23 mouse cellular contexts compared by ENCODE assay signal in the genomic region with DNA sequence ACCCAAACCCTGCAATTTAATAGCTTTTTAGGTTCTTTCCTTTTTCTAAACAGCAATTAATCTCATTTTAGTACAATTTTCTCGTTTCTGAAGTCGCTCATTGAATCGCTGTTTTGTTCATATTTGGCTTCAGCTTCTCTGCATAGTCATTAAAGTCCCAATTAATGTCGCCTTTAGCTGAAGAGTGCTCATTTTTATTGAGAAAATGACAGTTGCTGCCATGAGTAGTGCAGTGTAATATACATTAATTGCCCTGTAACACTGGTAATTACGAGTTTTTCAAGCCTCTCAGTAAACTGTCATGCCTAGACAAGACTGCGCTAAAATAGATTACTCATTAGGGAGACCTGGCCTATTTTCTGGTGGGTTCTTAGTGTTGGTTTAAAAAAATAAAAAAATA.
DNase-seq lines count a peak whose midpoint lies in the region; ATAC-seq and TF ChIP-seq lines count a peak whose summit lies in the region.
"Had no signal": no experiment of that assay in that cellular context is flagged by ENCODE, and none has a peak within 500 bp of the region (broad histone marks: within the 10 kb centered on the region; RNA-seq: fewer than 3 reads in every experiment).

No protein-coding gene starts in this region.

- no peak overlapping the region for H3K4me3 ChIP-seq in hindbrain, embryonic 14.5 days (replicated peaks; ENCODE audit: low read length)
- H3K4me3 ChIP-seq in hindbrain, embryonic 11.5 days (ENCODE audit: low read depth, low read length): no peak overlapping the region
- no peak overlapping the region for H3K4me3 ChIP-seq in midbrain, postnatal 0 days (ENCODE audit: low read depth, low read length)
- no peak overlapping the region for H3K4me3 ChIP-seq in midbrain, embryonic 15.5 days
- H3K4me3 ChIP-seq in forebrain, embryonic 13.5 days: no peak overlapping the region
- H3K4me3 ChIP-seq: erythroblast, embryonic 14.5 days; heart, embryonic 12.5 days; limb, embryonic 12.5 days; liver, embryonic 12.5 days; myocyte had no signal

- H3K27ac ChIP-seq in hindbrain, embryonic 14.5 days: peak overlapping the region; percentile 41; the same call in 1 of the 2 replicates
- H3K27ac ChIP-seq in hindbrain, embryonic 11.5 days (ENCODE audit: low read depth, low read length): no peak overlapping the region
- H3K27ac ChIP-seq in midbrain, postnatal 0 days (ENCODE audit: low read depth, low read length): no peak overlapping the region
- no peak overlapping the region for H3K27ac ChIP-seq in midbrain, embryonic 15.5 days
- H3K27ac ChIP-seq in forebrain, embryonic 13.5 days: peak overlapping the region; percentile 88
- H3K27ac ChIP-seq: limb, embryonic 12.5 days; liver, embryonic 12.5 days had no signal

- H3K27me3 ChIP-seq in hindbrain, embryonic 14.5 days (ENCODE audit: control insufficient read depth, insufficient read depth, low read length): no peaks in the 10 kb centered on the region
- no peaks in the 10 kb centered on the region for H3K27me3 ChIP-seq in hindbrain, embryonic 11.5 days (ENCODE audit: control insufficient read depth, insufficient read depth, low read length)
- no peaks in the 10 kb centered on the region for H3K27me3 ChIP-seq in midbrain, postnatal 0 days (ENCODE audit: insufficient read depth, low read length)
- H3K27me3 ChIP-seq in midbrain, embryonic 15.5 days (replicated peaks): no peaks in the 10 kb centered on the region
- no peaks in the 10 kb centered on the region for H3K27me3 ChIP-seq in forebrain, embryonic 13.5 days
- H3K27me3 ChIP-seq: heart, embryonic 12.5 days; liver, embryonic 12.5 days had no signal

- H3K4me2 ChIP-seq in hindbrain, embryonic 14.5 days (replicated peaks): no peak overlapping the region
- no peak overlapping the region for H3K4me2 ChIP-seq in hindbrain, embryonic 11.5 days (replicated peaks; ENCODE audit: low read depth, low read length)
- H3K4me2 ChIP-seq in midbrain, postnatal 0 days (ENCODE audit: low read depth, low read length, poor library complexity, severe bottlenecking): no peak overlapping the region
- no peak overlapping the region for H3K4me2 ChIP-seq in midbrain, embryonic 15.5 days
- no peak overlapping the region for H3K4me2 ChIP-seq in forebrain, embryonic 13.5 days
- H3K4me2 ChIP-seq: heart, embryonic 12.5 days; limb, embryonic 12.5 days; liver, embryonic 12.5 days had no signal

- WGBS in hindbrain, embryonic 14.5 days: 37% methylated on average over 6 of the region's 6 CpGs
- 77% methylated on average over 6 of the region's 6 CpGs for WGBS in hindbrain, embryonic 11.5 days
- WGBS in midbrain, postnatal 0 days: 67% methylated on average over 6 of the region's 6 CpGs
- 61% methylated on average over 6 of the region's 6 CpGs for WGBS in midbrain, embryonic 15.5 days
- 16% methylated on average over 6 of the region's 6 CpGs for WGBS in forebrain, embryonic 13.5 days

- ATAC-seq in hindbrain, embryonic 14.5 days (ENCODE audit: low FRiP score): peak; percentile 45; the same call in 1 of the 2 replicates
- ATAC-seq in hindbrain, embryonic 11.5 days (ENCODE audit: low FRiP score): no peak
- ATAC-seq in midbrain, postnatal 0 days (ENCODE audit: low FRiP score): 0 out of 2 replicates have a peak, but pooled peaks have one; percentile 42
- ATAC-seq in midbrain, embryonic 15.5 days (replicated peaks): no peak; the same call in 1 of the 2 replicates
- peak; percentile 91 for ATAC-seq in forebrain, embryonic 13.5 days
- ATAC-seq in CD4-positive, CD25-positive, alpha-beta regulatory T cell, adult 4 months: no peak
- ATAC-seq: inflammation-experienced regulatory T-cells, adult 6 months; liver, embryonic 12.5 days had no signal

- H3K4me1 ChIP-seq in hindbrain, embryonic 14.5 days (replicated peaks; ENCODE audit: control insufficient read depth, insufficient read depth, low read length): peaks cover 12% of the 10 kb centered on the region; the same call in 1 of the 2 replicates
- no peaks in the 10 kb centered on the region for H3K4me1 ChIP-seq in hindbrain, embryonic 11.5 days (replicated peaks; ENCODE audit: control insufficient read depth, insufficient read depth, low read length)
- H3K4me1 ChIP-seq in midbrain, postnatal 0 days (ENCODE audit: insufficient read depth, low read length): no peaks in the 10 kb centered on the region
- peaks cover 28% of the 10 kb centered on the region for H3K4me1 ChIP-seq in midbrain, embryonic 15.5 days
- H3K4me1 ChIP-seq in forebrain, embryonic 13.5 days: peaks cover 63% of the 10 kb centered on the region
- H3K4me1 ChIP-seq: limb, embryonic 12.5 days; liver, embryonic 12.5 days had no signal

- H3K9ac ChIP-seq in hindbrain, embryonic 14.5 days: no peak overlapping the region
- no peak overlapping the region for H3K9ac ChIP-seq in hindbrain, embryonic 11.5 days (ENCODE audit: low read depth, low read length)
- no peak overlapping the region for H3K9ac ChIP-seq in midbrain, postnatal 0 days (replicated peaks; ENCODE audit: low read length, poor library complexity, severe bottlenecking)
- H3K9ac ChIP-seq in midbrain, embryonic 15.5 days: no peak overlapping the region
- no peak overlapping the region for H3K9ac ChIP-seq in forebrain, embryonic 13.5 days
- H3K9ac ChIP-seq: heart, embryonic 12.5 days; limb, embryonic 12.5 days; liver, embryonic 12.5 days had no signal

- no peak for TF ChIP-seq CTCF in midbrain, postnatal 0 days (IDR thresholded peaks at IDR 0.05)

- H3K9me3 ChIP-seq in hindbrain, embryonic 14.5 days (ENCODE audit: control insufficient read depth, low read length): 0 out of 2 replicates have a peak, but pooled peaks cover 4% of the 10 kb centered on the region
- H3K9me3 ChIP-seq in hindbrain, embryonic 11.5 days (ENCODE audit: control insufficient read depth, low read length): no peaks in the 10 kb centered on the region
- no peaks in the 10 kb centered on the region for H3K9me3 ChIP-seq in midbrain, postnatal 0 days (ENCODE audit: low read length)
- H3K9me3 ChIP-seq in midbrain, embryonic 15.5 days: no peaks in the 10 kb centered on the region
- peaks cover 5% of the 10 kb centered on the region for H3K9me3 ChIP-seq in forebrain, embryonic 13.5 days (replicated peaks)

- no peak for DNase-seq in hindbrain, embryonic 14.5 days (ENCODE audit: low spot score)
- DNase-seq in hindbrain, embryonic 11.5 days (ENCODE audit: low spot score): no peak
- peak; percentile 15 for DNase-seq in midbrain, postnatal 0 days (ENCODE audit: low spot score)
- peak; percentile 52 for DNase-seq in telencephalon, adult 2 months (ENCODE audit: low read depth, low spot score)
- DNase-seq: cerebellum, adult 8-10 months; gastrocnemius, postnatal 10 days; heart, adult 11 months; heart, postnatal 14 days; kidney, adult 8-10 months; kidney, postnatal 25 days; lung, adult 2 months; right cerebral cortex, adult 18-20 months; thymus, adult 18-20 months; thymus, postnatal 4 days had no signal

- H3K36me3 ChIP-seq in hindbrain, embryonic 14.5 days (replicated peaks; ENCODE audit: control insufficient read depth, insufficient read depth): no peaks in the 10 kb centered on the region
- H3K36me3 ChIP-seq in hindbrain, embryonic 11.5 days (ENCODE audit: control insufficient read depth, insufficient read depth, low read length): no peaks in the 10 kb centered on the region
- no peaks in the 10 kb centered on the region for H3K36me3 ChIP-seq in midbrain, postnatal 0 days (ENCODE audit: insufficient read depth, low read length)
- H3K36me3 ChIP-seq in midbrain, embryonic 15.5 days (replicated peaks): no peaks in the 10 kb centered on the region
- peaks cover 8% of the 10 kb centered on the region for H3K36me3 ChIP-seq in forebrain, embryonic 13.5 days (ENCODE audit: poor library complexity, severe bottlenecking)
- H3K36me3 ChIP-seq: limb, embryonic 12.5 days had no signal

Comparison
In these comparisons a context has a peak if more than half of its experiments do, and no peak if none do; other contexts are left out.
1. ATAC-seq: peak in hindbrain, embryonic 14.5 days (single experiment), midbrain, postnatal 0 days (single experiment) and forebrain, embryonic 13.5 days (single experiment); none in hindbrain, embryonic 11.5 days (single experiment), midbrain, embryonic 15.5 days (single experiment) and CD4-positive, CD25-positive, alpha-beta regulatory T cell, adult 4 months (single experiment).
2. H3K27ac ChIP-seq: peak in hindbrain, embryonic 14.5 days (single experiment) and forebrain, embryonic 13.5 days (single experiment); none in hindbrain, embryonic 11.5 days (single experiment), midbrain, postnatal 0 days (single experiment) and midbrain, embryonic 15.5 days (single experiment).
3. DNase-seq: peak in midbrain, postnatal 0 days (single experiment) and telencephalon, adult 2 months (single experiment); none in hindbrain, embryonic 14.5 days (single experiment) and hindbrain, embryonic 11.5 days (single experiment).